Mouse (Mus musculus) bone marrow, adult 2 months (tissue): ENCODE measurements at regions not wholly inside any gene's neighbourhood (a gene's known extent, or its start where the extent isn't known, plus 50 kb on each side); places are given as distances from the start of the nearest gene placed in this dataset.

Experiments
- CTCF ChIP-seq: fragments of 200-500 bp; IDR thresholded peaks from 2 replicates; pipeline ENCODE4 v1.5.1; 2011; ENCODE audit warnings: low read length, control low read depth; ENCODE audit not compliant: control insufficient read depth, insufficient read depth
- POLR2A ChIP-seq: fragments of 200-500 bp; IDR thresholded peaks from 2 replicates; pipeline ENCODE4 v1.6.1; 2011; ENCODE audit warnings: low read depth, mild to moderate bottlenecking, control low read depth, low read length, borderline replicate concordance; ENCODE audit not compliant: control insufficient read depth

GRCm38 (mm10) chr9:115611713-115612112 lies 297.5 kb upstream of the Gadl1 start:
- no peak for TF ChIP-seq POLR2A
- no peak for TF ChIP-seq CTCF
